Mouse (Mus musculus): ENCODE results near the gene Nsd1.

The Nsd1 gene

DNA sequence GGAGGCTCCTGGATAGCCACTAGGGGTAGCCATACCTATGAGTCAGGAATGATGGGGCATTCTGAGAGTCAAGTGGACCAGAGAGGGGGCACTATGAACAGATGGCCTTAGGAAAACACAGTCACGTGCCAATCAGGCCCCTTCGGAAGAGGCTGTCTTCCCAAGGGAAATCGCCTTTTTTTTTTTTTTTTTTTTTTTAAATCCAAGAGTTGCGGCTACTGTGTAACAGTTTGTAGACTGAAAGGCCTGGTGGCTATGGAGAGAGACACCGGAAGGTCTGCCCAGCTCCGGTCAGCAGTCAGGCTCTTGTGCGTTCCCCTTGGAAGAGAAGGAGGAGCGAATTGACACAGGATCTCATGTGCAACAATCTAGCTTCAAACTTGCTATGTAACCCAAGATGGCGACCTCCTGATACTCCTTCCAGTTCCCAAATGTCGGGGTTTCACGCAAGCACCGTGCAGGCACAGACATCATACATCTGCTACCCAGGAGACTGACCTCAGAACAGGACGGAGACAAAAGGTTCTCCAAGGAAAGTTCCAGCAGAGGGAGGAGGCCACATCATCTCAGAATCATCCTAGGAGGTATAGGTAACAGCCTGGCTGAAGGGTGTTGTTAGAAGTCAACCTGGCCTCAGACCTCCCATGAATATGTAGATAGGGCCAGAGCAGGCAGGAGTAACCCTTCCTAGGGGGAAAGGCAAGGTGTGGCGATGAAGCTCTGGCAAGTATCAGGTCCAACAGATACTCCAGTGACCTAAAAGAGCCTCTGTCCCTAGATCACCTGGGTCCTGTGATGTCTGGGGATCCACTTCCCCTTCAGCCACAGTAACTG is 121.2 kb downstream of the Nsd1 start:
- DNase-seq, result no peak

- DNase-seq, result no peak
Observed at GRCm38 (mm10) chr13:55332331-55332730, 122.7 kb downstream of the Nsd1 start.

GRCm38 (mm10) chr13:55335701-55336100 is 126.1 kb downstream of the Nsd1 start:
- no peak for DNase-seq

GRCm38 (mm10) chr13:55337341-55337975 is 127.9 kb downstream of the Nsd1 start:
- DNase-seq, result no peak

DNA sequence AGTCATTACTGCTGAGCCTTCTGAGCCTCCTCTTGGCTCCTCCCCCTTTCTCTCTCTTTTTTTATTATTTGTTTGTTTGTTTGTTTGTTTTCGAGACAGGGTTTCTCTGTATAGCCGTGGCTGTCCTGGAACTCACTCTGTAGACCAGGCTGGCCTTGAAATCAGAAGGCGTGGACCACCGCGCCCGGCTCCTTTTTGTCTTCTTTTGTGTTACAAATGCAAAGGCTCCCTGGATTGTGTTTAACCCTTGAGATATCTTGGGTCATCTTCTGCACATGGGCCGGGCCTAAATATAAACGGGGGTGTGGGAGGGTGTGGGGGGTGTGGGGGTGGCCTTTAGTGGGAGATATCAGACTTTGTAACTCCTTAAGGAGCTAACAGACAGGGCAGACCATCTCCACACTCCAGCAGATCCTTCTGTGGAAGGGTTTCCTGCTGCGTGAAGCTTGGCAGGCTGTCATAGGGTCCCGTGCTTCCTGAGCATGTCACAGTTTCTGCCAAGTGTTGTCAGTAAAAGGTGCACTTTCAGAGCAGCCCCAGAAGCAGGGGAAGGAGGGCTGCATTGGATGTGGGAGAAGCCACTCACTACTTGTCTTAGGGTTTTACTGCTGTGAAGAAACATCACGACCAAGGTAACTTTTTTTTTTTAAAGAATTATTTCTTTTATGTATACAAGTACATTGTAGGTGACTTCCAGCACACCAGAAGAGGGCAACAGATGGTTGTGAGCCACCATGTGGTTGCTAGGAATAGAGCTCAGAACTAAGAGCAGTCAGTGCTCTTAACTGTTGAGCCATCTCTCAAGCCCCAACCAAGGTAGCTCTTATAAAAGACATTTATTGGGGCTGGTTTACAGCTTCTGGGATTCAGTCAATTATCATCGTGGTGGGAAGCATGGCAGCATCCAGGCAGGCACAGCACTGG is 128.8 kb downstream of the Nsd1 start:
- DNase-seq, result no peak

GRCm38 (mm10) chr13:55339259-55339658 is 129.7 kb downstream of the Nsd1 start:
- no peak for DNase-seq

- DNase-seq, result no peak
Observed at GRCm38 (mm10) chr13:55342469-55342868, 132.9 kb downstream of the Nsd1 start.

- DNase-seq, result no peak
Observed at GRCm38 (mm10) chr13:55344286-55344685, 134.7 kb downstream of the Nsd1 start.

DNA sequence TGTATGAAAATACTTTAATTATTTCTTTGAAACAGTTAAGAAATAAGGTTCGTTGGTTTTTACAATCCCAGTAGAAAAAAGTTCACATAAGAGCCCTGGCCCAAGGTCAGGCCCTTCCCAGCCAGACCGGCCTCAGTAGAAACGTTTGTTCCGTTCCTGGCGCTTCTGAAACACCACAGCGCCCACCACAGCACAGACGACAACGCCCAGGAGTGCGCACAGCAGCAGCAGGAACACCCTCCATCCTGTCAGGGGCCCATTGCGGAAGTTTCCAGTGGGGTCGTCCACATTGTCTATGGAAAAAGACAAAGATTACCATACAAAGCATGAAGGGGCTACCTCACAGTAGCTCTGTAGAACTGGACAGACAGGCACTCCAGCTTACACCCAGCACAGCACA is 137.2 kb downstream of the Nsd1 start:
- DNase-seq, result no peak

- peak; percentile 12 for DNase-seq
Observed at GRCm38 (mm10) chr13:55361145-55361544, 151.6 kb downstream of the Nsd1 start.

GRCm38 (mm10) chr13:55361974-55362452 is 152.4 kb downstream of the Nsd1 start:
- DNase-seq, result no peak

- peak; percentile 98 for DNase-seq
Observed at GRCm38 (mm10) chr13:55362453-55363060, 153.0 kb downstream of the Nsd1 start, which contains the start of gene Lman2. Lman2 (minus strand) TSS chr13:55362783.
